Mouse (Mus musculus) ES-E14 (cell line): ENCODE measurements around the gene Atxn10. TPM values are rescaled to one million over a fixed set of nuclear protein-coding genes. Genes with fewer than 3 reads are reported as not detected.

Source experiments
- DNase-seq: peaks from one replicate; pipeline ENCODE4 v3.0.0-alpha.2; 2013; ENCODE audit warnings: low read depth, low spot score
- H3K27ac ChIP-seq: 2 replicates; pipeline ENCODE4 v1.5.1; 2012; ENCODE audit warnings: low read depth, mild to moderate bottlenecking, low read length, moderate library complexity, mixed read lengths; ENCODE audit not compliant: poor library complexity, insufficient read depth, severe bottlenecking
- H3K36me3 ChIP-seq: 2 replicates; pipeline ENCODE4 v1.6.1; 2012; ENCODE audit warnings: mild to moderate bottlenecking, low read length, moderate library complexity, mixed read lengths; ENCODE audit not compliant: control insufficient read depth, poor library complexity, insufficient read depth, severe bottlenecking
- H3K4me1 ChIP-seq, 2 experiments: fragments of 150-350 bp in 1 of 2; sonication (generic) in 1 of 2; 2 replicates each; pipeline ENCODE4 v1.6.1; 2012; ENCODE audit warnings: low read length in 2 of 2, mild to moderate bottlenecking in 1 of 2, mixed read lengths in 1 of 2; ENCODE audit not compliant: control insufficient read depth in 2 of 2, insufficient read depth in 2 of 2, poor library complexity in 1 of 2
- H3K4me3 ChIP-seq, 2 experiments: fragments of 150-350 bp in 1 of 2; sonication (generic) in 1 of 2; 2 replicates each; pipeline ENCODE4 v1.5.1; 2012; ENCODE audit warnings: low read length in 2 of 2, low read depth in 1 of 2, mild to moderate bottlenecking in 1 of 2, mixed read lengths in 1 of 2; ENCODE audit not compliant: insufficient read depth in 1 of 2, poor library complexity in 1 of 2, severe bottlenecking in 1 of 2
- H3K9ac ChIP-seq: 2 replicates; pipeline ENCODE4 v1.6.1; 2012; ENCODE audit warnings: low read depth, mild to moderate bottlenecking, low read length, mixed read lengths; ENCODE audit not compliant: poor library complexity, insufficient read depth, severe bottlenecking
- H3K9me3 ChIP-seq: fragments of 150-350 bp; sonication (generic); 2 replicates; pipeline ENCODE4 v1.6.1; 2012; ENCODE audit warnings: low read depth, mild to moderate bottlenecking, low read length; ENCODE audit not compliant: control insufficient read depth, insufficient read depth
- CHD2 ChIP-seq: IDR thresholded peaks from 2 replicates; pipeline ENCODE4 v1.6.1; 2014; ENCODE audit warnings: mild to moderate bottlenecking, low read depth, low read length, inconsistent platforms
- HCFC1 ChIP-seq: IDR thresholded peaks from 2 replicates; pipeline ENCODE4 v1.6.1; 2012; ENCODE audit warnings: low read length, inconsistent platforms, borderline replicate concordance; ENCODE audit not compliant: insufficient read depth
- MAFK ChIP-seq: IDR thresholded peaks from 2 replicates; pipeline ENCODE4 v1.6.1; 2014; ENCODE audit warnings: mild to moderate bottlenecking, low read depth, low read length, inconsistent platforms; ENCODE audit not compliant: insufficient read depth
- ZC3H11A ChIP-seq: IDR thresholded peaks from 2 replicates; pipeline ENCODE4 v1.6.1; 2012; ENCODE audit warnings: low read depth, mild to moderate bottlenecking, inconsistent platforms, low read length, borderline replicate concordance
- ZNF384 ChIP-seq: IDR thresholded peaks from 2 replicates; pipeline ENCODE4 v1.6.1; 2012; ENCODE audit warnings: low read depth, low read length, inconsistent platforms
- in situ Hi-C, 2 experiments: fragments of 600-800 bp; cut with MboI; formaldehyde crosslinking; loops; one replicate each; pipeline ENCODE4 v1.15.1; 2025; ENCODE audit warnings: low sequenced_read_pairs in 2 of 2, inconsistent platforms in 1 of 2; ENCODE audit not compliant: unreplicated experiment in 2 of 2
- total RNA-seq: library from RNA; depleted of rRNA; stranded (reverse); fragments of 300-350 nt; gene quantifications from 2 replicates; pipeline ENCODE4 v1.2.3, GENCODE M21; 2012; rRNA removed

Atxn10 gene
- 108 and 195 TPM in 2 replicates for total RNA-seq

DNA sequence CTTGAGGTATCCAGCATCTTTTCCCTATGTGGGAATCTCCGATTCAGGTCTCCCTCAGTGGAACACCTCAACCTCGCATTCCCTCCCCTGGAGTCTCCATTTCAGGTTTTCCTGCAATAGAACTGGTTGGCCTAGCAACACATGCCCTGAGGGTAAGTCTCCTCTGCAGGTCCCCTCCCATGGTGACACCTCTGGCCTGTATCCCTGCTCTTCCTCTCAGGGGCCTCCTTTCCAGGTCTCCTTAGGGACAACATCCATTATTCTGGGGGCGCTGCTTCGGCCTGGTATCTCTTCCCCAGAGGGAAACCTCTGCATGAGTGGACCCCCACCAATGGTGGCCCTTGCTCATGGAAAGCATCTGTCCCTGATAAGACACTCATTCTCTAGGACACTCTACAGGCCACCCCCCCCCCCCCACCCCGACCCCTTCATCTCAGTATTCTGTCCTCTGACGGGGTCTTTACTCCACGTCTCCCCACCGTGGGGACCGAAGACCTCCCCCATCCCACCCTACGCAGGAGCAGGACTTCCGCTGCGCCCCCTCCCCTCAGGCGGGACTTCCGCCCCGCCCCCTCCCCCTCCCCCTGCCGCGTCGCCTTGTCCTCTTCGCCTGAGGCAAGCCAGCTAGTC lies at the start of gene Atxn10:
Gene Atxn10, plus strand, starts transcription at position 575 of the 630 bp plus-strand sequence.
- Histone ChIP-seq H3K4me3 (peak within 1 kb of the TSS; percentile 81 to 92), H3K27ac (peak within 1 kb of the TSS; percentile 86), H3K4me1 (peaks cover 3 to 25% of the 10 kb centered on the region in 2 experiments; a peak in 3 of 4 replicates), H3K9ac (peak within 1 kb of the TSS; percentile 96), H3K36me3 (no peaks in the 10 kb centered on the region), H3K9me3 (no peaks in the 10 kb centered on the region)
- TF ChIP-seq ZNF384 (no peak), HCFC1 (no peak), MAFK (no peak), ZC3H11A (no peak)
- DNase-seq = peak; percentile 73
- in situ Hi-C loops = no loop called here

DNA sequence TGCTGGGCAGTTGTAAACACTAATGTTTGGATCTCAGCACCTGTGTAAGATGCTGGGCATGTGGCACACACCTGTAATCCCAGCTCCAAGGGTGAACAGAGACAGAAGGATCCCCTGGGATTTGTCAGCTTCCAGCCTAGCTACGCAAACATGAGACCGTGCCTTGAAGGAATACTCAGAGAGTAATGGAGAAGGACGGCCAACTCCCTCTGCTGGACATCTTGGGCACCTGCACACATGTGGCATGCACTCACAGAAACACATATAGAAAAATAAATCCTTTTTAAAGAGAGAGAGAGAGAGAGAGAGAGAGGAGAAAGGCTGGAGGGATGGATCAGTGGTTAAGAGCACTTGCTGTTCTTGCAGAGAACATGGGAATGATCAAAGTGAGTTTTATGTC lies 41.4 kb upstream of the Atxn10 start:
- Histone ChIP-seq H3K27ac (no peak overlapping the region), H3K9me3 (no peaks in the 10 kb centered on the region), H3K9ac (no peak overlapping the region), H3K4me1 (peaks cover 0 to 2% of the 10 kb centered on the region in 2 experiments; a peak in 1 of 4 replicates), H3K4me3 (no peak overlapping the region), H3K36me3 (no peaks in the 10 kb centered on the region)
- peak; percentile 29 for DNase-seq
- in situ Hi-C loops = no loop called here
- no peak for TF ChIP-seq CHD2
- no peak for TF ChIP-seq ZC3H11A

DNA sequence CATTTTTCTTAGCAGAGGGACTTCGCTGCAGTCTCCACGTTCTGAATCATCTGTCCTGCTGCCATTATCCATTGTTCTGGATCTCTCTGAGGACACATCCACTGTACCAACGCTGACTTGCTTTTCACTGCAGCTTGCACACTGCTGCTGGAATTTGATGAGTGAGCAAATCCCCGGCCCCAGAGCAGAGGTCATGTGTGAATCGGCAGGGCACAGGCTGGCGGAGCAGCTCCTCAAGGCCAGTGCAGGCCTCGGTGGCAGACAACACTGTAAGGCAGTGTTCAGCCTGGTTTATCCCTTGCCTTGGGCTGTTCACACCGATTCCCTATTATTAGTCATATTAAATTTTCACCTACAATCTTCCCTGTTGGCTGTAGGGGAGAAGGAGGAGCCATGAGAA lies 40.5 kb upstream of the Atxn10 start:
- in situ Hi-C loops = no loop called here
- no peaks in the 10 kb centered on the region for H3K36me3 ChIP-seq
- peaks cover 2 to 3% of the 10 kb centered on the region in 2 experiments; a peak in 1 of 4 replicates for H3K4me1 ChIP-seq
- H3K27ac ChIP-seq = no peak overlapping the region
- H3K4me3 ChIP-seq = no peak overlapping the region
- H3K9me3 ChIP-seq = no peaks in the 10 kb centered on the region
- no peak for DNase-seq
- H3K9ac ChIP-seq = no peak overlapping the region
- TF ChIP-seq CHD2 (no peak), MAFK (no peak), ZC3H11A (no peak), HCFC1 (no peak), ZNF384 (no peak)

DNA sequence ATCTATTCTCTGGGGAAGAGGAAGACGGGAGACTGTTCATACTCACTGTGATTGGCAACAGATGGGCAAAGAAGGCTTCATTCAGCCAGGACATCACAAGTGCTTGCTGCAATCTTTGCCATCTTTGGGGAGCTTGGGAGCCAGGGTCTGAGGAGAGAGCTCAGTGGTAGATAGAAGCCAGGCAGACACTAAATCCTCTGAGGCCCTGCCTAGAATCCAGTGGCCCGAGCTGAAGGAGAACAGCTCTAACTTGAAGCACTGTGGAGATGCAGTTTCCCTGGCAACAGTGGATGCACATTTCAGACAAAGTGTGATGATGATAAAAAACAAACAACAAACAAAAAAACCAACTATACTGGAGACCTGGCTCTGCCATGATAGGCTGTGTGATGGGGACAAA lies 40.1 kb upstream of the Atxn10 start:
- no peak overlapping the region for H3K27ac ChIP-seq
- H3K36me3 ChIP-seq = no peaks in the 10 kb centered on the region
- in situ Hi-C loops = no loop called here
- DNase-seq = no peak
- H3K4me1 ChIP-seq = peaks cover 2 to 3% of the 10 kb centered on the region in 2 experiments; a peak in 1 of 4 replicates
- H3K9me3 ChIP-seq = no peaks in the 10 kb centered on the region
- no peak overlapping the region for H3K4me3 ChIP-seq
- TF ChIP-seq CHD2 = no peak
- no peak for TF ChIP-seq MAFK
- no peak for TF ChIP-seq ZNF384
- TF ChIP-seq ZC3H11A = no peak
- no peak for TF ChIP-seq HCFC1
- no peak overlapping the region for H3K9ac ChIP-seq

DNA sequence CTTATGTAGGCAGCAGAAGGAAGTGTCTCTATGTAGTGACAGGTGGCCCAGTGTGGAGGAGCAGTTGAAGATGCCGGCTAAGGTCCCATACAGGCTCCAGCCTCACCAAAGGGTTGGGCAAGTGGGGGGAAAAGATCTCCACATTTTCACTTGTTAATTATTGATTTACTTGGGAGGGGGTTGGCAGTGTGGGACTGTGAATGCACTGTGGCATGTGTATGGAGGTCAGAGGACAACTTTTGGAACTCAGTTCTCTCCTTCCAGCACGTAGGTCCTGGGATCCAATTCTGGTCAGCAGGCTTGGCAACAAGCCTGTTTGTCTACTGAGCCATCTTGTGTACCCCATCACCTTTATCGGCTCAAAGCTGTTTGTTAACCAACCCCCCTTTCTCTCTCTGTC lies 39.5 kb upstream of the Atxn10 start:
- TF ChIP-seq ZC3H11A (no peak), ZNF384 (no peak), HCFC1 (no peak), MAFK (no peak), CHD2 (no peak)
- DNase-seq = no peak
- in situ Hi-C loops = no loop called here
- Histone ChIP-seq H3K27ac (no peak overlapping the region), H3K36me3 (no peaks in the 10 kb centered on the region), H3K9me3 (no peaks in the 10 kb centered on the region), H3K4me3 (no peak overlapping the region), H3K9ac (no peak overlapping the region), H3K4me1 (peaks cover 3 to 5% of the 10 kb centered on the region in 2 experiments; a peak in 1 of 4 replicates)
